Mouse (Mus musculus): ENCODE measurements around the gene Gabarap. TPM values are rescaled to one million over a fixed set of nuclear protein-coding genes. Genes with fewer than 3 reads are reported as not detected.
A peak's percentile ranks its signal among the peaks of the same experiment; 100 is the strongest.

Gene Gabarap
- total and polyA plus RNA-seq, 2 experiments from 2014 or later, result 197 to 501 TPM

DNA sequence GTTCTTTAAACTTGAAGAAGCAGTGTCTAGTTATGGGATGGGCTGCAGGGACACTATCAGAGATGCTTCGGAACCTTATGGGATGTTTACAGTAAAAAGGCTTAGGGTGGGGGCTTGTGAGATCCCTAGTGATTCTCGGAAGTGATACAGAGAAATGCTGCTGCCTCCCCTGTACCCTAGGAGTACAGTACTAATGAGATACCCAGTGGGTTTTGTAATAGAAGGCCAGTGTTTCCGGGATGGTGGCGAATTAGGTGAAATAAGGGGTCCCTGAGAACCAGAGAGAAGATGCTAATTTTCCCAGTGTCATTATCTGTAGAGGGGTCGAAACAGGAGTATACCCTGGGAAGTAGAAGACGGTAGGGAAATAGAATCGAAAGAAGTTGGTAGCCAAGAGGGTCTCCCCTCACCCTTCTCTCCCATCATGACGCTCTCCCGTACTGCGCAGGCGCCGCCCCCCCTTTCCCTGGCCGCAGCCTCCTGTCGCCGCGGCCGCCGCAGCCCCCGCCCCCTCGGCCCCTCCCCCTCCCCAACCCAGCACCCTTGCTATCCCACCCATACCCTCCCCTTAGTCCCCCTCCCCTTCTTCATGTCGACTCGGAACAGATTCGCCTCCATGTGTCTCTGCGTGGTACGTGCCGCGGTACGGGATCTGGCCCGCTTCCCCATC is 32.7 kb downstream of the Gabarap start:
- Histone ChIP-seq H3K9ac (replicated peaks; ENCODE audit: low read length, poor library complexity, severe bottlenecking) (peak overlapping the region; percentile 58), H3K9me3 (ENCODE audit: low read length) (no peaks in the 10 kb centered on the region), H3K4me2 (ENCODE audit: low read depth, low read length, poor library complexity, severe bottlenecking) (peak overlapping the region; percentile 68), H3K4me3 (ENCODE audit: low read depth, low read length) (peak overlapping the region; percentile 35), H3K27ac (ENCODE audit: low read depth, low read length) (no peak overlapping the region), H3K27me3 (ENCODE audit: insufficient read depth, low read length) (no peaks in the 10 kb centered on the region), H3K36me3 (ENCODE audit: insufficient read depth, low read length) (no peaks in the 10 kb centered on the region), H3K4me1 (ENCODE audit: insufficient read depth, low read length) (peaks cover 37% of the 10 kb centered on the region)
- DNase-seq (ENCODE audit: low spot score) (peak; percentile 64), ATAC-seq (ENCODE audit: low FRiP score) (no peak)
- 5% methylated on average over 22 of the region's 29 CpGs for WGBS
- no peak for TF ChIP-seq CTCF (IDR thresholded peaks at IDR 0.05)

DNA sequence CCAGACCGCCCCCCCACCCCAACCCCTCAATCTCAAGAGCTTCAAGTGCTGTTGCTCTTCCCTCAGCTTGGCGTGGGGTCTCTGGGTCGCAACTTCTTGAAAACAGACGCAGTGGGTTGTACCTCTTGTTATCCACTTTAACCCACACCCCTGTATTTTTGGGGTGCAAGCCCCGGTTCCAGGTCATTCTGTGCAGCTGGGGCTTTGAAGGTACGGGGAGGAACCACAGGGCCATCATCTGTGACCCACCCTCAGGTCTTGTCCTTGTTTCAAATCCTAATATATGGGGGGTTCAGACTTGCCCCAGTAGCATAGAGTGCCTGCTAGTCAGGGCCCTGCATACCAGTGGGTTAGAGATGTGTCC is 33.2 kb downstream of the Gabarap start:
- no peak for ATAC-seq (ENCODE audit: low FRiP score)
- no peak for TF ChIP-seq CTCF (IDR thresholded peaks at IDR 0.05)
- no peaks in the 10 kb centered on the region for H3K27me3 ChIP-seq (ENCODE audit: insufficient read depth, low read length)
- peak overlapping the region; percentile 58 for H3K9ac ChIP-seq (replicated peaks; ENCODE audit: low read length, poor library complexity, severe bottlenecking)
- DNase-seq (ENCODE audit: low spot score), result no peak
- H3K9me3 ChIP-seq (ENCODE audit: low read length), result no peaks in the 10 kb centered on the region
- peak overlapping the region; percentile 35 for H3K4me3 ChIP-seq (ENCODE audit: low read depth, low read length)
- H3K36me3 ChIP-seq (ENCODE audit: insufficient read depth, low read length), result no peaks in the 10 kb centered on the region
- peak overlapping the region; percentile 26 for H3K27ac ChIP-seq (ENCODE audit: low read depth, low read length)
- H3K4me2 ChIP-seq (ENCODE audit: low read depth, low read length, poor library complexity, severe bottlenecking), result peak overlapping the region; percentile 68
- WGBS, result 11% methylated on average over 6 of the region's 6 CpGs
- H3K4me1 ChIP-seq (ENCODE audit: insufficient read depth, low read length), result peaks cover 40% of the 10 kb centered on the region

DNA sequence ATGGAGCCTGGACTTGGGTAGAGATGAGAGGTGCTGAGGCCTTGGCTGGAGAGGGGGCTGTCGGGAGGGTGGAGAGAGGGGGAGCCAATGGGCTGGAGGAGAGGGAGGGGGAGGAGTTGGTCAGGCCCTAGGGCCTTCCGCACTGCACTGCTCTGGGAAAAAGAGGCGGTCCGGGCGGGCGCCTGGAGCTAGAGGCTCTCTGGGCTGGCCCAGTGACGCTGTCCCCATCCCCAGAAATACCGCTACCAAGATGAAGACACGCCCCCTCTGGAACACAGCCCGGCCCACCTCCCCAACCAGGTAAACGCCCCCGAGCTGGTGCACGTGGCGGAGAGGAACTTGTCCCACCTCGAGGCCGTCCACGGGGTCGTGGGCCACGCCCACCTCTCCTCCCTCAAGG is 35.7 kb downstream of the Gabarap start:
- WGBS, result 5% methylated on average over 19 of the region's 19 CpGs
- peak overlapping the region; percentile 54 for H3K9ac ChIP-seq (replicated peaks; ENCODE audit: low read length, poor library complexity, severe bottlenecking)
- H3K27ac ChIP-seq (ENCODE audit: low read depth, low read length), result peak overlapping the region; percentile 90
- no peaks in the 10 kb centered on the region for H3K9me3 ChIP-seq (ENCODE audit: low read length)
- H3K4me1 ChIP-seq (ENCODE audit: insufficient read depth, low read length), result peaks cover 48% of the 10 kb centered on the region
- DNase-seq (ENCODE audit: low spot score) (peak; percentile 60), ATAC-seq (ENCODE audit: low FRiP score) (no peak)
- peaks cover 8% of the 10 kb centered on the region for H3K36me3 ChIP-seq (ENCODE audit: insufficient read depth, low read length)
- peak overlapping the region; percentile 20 for H3K4me3 ChIP-seq (ENCODE audit: low read depth, low read length)
- no peak for TF ChIP-seq CTCF (IDR thresholded peaks at IDR 0.05)
- H3K27me3 ChIP-seq (ENCODE audit: insufficient read depth, low read length), result no peaks in the 10 kb centered on the region
- H3K4me2 ChIP-seq (ENCODE audit: low read depth, low read length, poor library complexity, severe bottlenecking), result peak overlapping the region; percentile 58

DNA sequence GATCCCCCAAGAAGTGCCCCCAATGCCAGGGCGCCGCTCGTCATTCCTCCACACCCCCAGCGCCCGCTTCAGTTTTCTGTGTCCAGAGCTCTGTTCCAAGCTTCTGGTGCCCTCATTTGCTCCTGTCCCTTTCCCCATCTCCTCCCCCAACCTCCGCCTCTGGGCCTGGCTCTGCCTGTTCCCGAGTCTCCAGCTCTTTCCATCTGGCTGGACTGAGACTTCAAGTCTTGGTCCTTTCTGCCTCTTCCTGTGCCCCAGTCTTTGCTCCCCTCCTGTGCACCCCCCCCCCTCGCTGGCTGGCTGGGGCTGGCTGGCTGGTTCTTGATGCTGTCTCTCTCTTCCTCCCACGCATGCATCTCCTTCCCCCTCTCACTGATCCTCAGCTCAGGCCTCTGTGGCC is 36.5 kb downstream of the Gabarap start:
- Histone ChIP-seq H3K9ac (replicated peaks; ENCODE audit: low read length, poor library complexity, severe bottlenecking) (peak overlapping the region; percentile 54), H3K9me3 (ENCODE audit: low read length) (no peaks in the 10 kb centered on the region), H3K4me2 (ENCODE audit: low read depth, low read length, poor library complexity, severe bottlenecking) (peak overlapping the region; percentile 58), H3K27ac (ENCODE audit: low read depth, low read length) (peak overlapping the region; percentile 90), H3K27me3 (ENCODE audit: insufficient read depth, low read length) (no peaks in the 10 kb centered on the region), H3K36me3 (ENCODE audit: insufficient read depth, low read length) (peaks cover 15% of the 10 kb centered on the region), H3K4me1 (ENCODE audit: insufficient read depth, low read length) (peaks cover 47% of the 10 kb centered on the region), H3K4me3 (ENCODE audit: low read depth, low read length) (no peak overlapping the region)
- WGBS, result 29% methylated on average over 9 of the region's 9 CpGs
- ATAC-seq (ENCODE audit: low FRiP score) (no peak), DNase-seq (ENCODE audit: low spot score) (no peak)
- TF ChIP-seq CTCF (IDR thresholded peaks at IDR 0.05), result no peak

DNA sequence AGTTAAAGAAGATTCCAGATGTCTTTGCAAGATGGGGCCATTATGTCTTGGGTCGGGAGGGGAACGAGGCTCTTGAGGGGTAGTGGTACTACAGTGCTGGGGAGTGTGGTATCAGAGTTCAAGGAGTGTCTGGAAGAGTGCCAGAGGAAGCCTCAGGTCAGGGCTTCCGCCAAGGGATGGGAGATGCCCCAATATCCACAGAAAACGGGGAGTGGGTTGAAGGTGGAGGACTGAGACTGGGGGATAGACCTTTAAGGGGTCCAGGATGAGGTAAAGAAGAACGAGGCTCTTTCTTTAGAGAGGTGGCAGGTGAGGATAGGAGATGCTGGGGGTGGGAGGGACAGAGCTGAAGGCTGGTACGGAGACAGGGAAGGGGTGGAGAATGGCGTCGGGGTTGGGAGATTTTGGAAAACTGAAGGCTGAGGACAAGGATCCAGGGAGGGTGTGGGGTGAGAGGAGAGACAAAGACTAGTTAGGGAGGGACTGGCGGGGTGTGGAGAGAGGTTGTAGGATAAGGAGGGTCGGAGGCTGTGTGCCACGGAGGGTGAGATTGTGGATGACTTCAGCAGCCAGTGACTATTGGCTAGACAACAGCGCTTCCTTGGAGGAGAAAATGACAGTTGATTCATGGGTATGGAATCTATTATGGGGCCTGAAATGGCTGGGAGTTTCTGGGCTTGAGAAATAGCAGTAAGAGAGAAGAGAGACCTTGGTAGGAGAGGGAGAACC is 37.6 kb downstream of the Gabarap start:
- Histone ChIP-seq H3K4me2 (ENCODE audit: low read depth, low read length, poor library complexity, severe bottlenecking) (peak overlapping the region; percentile 58), H3K36me3 (ENCODE audit: insufficient read depth, low read length) (peaks cover 27% of the 10 kb centered on the region), H3K4me1 (ENCODE audit: insufficient read depth, low read length) (peaks cover 42% of the 10 kb centered on the region), H3K27ac (ENCODE audit: low read depth, low read length) (peak overlapping the region; percentile 90), H3K9me3 (ENCODE audit: low read length) (no peaks in the 10 kb centered on the region), H3K27me3 (ENCODE audit: insufficient read depth, low read length) (no peaks in the 10 kb centered on the region), H3K4me3 (ENCODE audit: low read depth, low read length) (peak overlapping the region; percentile 30), H3K9ac (replicated peaks; ENCODE audit: low read length, poor library complexity, severe bottlenecking) (peak overlapping the region; percentile 54)
- ATAC-seq (ENCODE audit: low FRiP score) (no peak; the same call in 1 of the 2 replicates), DNase-seq (ENCODE audit: low spot score) (no peak)
- TF ChIP-seq CTCF (IDR thresholded peaks at IDR 0.05), result no peak
- 16% methylated on average over 12 of the region's 12 CpGs for WGBS
